Mouse (Mus musculus) cortical plate, adult 2 months (tissue): ENCODE results near the gene Adad1. TPM values are rescaled to one million over a fixed set of nuclear protein-coding genes. Genes with fewer than 3 reads are reported as not detected.

Experiments
- H3K27ac ChIP-seq: fragments of 200-500 bp; 2 replicates; pipeline ENCODE4 v1.5.1; 2012; ENCODE audit warnings: low read length, control low read depth, inconsistent platforms; ENCODE audit not compliant: insufficient read depth
- H3K4me1 ChIP-seq: fragments of 200-500 bp; 2 replicates; pipeline ENCODE4 v1.6.1; 2011; ENCODE audit warnings: low read length; ENCODE audit not compliant: control insufficient read depth, insufficient read depth
- H3K4me3 ChIP-seq: fragments of 200-500 bp; 2 replicates; pipeline ENCODE4 v1.5.1; 2011; ENCODE audit warnings: mild to moderate bottlenecking, low read length, control low read depth; ENCODE audit not compliant: insufficient read depth
- CTCF ChIP-seq: fragments of 200-500 bp; IDR thresholded peaks from 2 replicates; pipeline ENCODE4 v1.5.1; 2011; ENCODE audit warnings: mild to moderate bottlenecking, control low read depth, low read length; ENCODE audit not compliant: insufficient read depth; ENCODE audit errors: extremely low read depth
- POLR2A ChIP-seq: fragments of 200-500 bp; IDR thresholded peaks from 2 replicates; pipeline ENCODE4 v1.6.1; 2011; ENCODE audit warnings: mild to moderate bottlenecking, low read length, control low read depth; ENCODE audit not compliant: insufficient read depth; ENCODE audit errors: extremely low read depth
- polyA plus RNA-seq: library from polyadenylated mRNA; depleted of rRNA; stranded (reverse); fragments of >200 nt; gene quantifications from 2 replicates; pipeline ENCODE4 v1.2.3, GENCODE M21; 2012

Gene Adad1
- polyA plus RNA-seq, 1 experiment = not detected

DNA sequence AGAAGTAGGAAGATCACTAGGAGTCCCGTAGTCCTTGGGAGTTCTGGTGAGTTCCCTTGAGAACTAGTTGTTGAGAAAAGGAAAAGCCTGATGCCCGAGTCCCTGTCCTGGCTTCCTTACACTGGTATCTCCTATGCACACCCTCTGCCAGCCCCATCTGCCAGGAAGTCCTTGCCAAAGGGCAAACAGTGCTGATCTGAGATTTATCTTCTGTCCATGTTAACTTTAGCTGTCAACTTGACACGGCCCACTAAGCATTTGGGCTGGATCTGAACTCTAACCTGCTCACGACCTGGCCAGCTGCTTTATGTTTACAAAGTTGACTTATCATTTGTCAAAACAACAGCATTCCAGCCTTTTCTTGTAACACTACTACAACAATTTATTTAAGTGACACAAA lies 73.9 kb downstream of the Adad1 start:
- Histone ChIP-seq H3K27ac (no peak overlapping the region), H3K4me3 (no peak overlapping the region), H3K4me1 (no peaks in the 10 kb centered on the region)
- no peak for TF ChIP-seq POLR2A
- no peak for TF ChIP-seq CTCF

DNA sequence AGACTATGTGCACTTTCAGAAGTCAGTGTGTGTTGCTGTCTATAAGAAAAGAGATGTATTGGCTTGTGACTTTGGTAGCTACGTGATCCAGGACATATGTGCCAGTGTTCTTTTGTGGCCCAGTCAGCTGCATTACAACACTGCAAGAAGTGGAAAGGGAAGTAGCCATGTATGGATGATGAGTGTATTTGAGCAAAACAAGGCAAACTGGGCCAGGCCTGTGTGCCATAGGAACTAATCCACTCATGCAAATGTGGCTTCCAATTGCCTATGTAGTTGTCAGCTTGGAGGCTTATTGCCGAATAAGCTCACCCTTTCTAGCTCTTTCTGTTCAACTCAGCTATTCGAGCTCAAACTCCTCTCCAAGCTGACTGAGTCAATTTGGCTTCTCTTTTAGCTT lies 75.9 kb downstream of the Adad1 start:
- Histone ChIP-seq H3K4me1 (no peaks in the 10 kb centered on the region), H3K4me3 (no peak overlapping the region), H3K27ac (no peak overlapping the region)
- no peak for TF ChIP-seq CTCF
- TF ChIP-seq POLR2A = no peak

DNA sequence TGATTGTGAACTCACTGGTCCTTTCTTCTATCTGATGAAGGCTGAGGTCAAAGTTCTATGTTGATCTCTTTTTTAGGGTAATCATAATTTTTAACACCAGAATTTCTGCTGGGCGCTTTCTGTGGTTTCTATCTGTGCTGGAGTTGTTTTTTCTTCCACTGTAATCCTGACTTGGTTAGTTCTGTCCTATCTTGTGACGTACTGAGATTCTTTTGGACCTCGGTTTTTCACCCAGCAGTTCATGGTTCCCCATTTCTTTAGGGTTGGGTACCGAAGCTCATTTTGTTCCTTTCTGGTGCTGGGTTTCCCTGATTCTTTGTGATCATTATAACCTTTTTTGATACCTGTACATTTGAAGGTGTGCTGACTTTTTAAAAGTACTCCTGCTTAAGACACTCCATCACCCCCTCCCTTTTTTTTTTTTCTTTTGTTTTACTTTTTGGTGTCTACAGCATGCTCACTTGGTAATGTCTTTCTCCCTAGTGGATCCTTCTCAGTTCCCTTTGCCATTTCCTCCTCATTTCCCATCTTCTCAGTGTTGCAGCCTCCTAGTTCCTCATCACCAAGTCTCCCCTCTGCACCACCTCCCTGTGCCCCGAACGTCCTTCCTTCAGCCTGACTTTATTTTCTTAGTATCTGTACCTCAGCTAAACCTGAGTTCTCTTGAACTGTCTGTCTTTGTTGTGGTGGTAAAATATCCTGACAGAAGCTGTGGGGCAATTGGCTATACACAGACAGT lies 77.0 kb downstream of the Adad1 start:
- no peaks in the 10 kb centered on the region for H3K4me1 ChIP-seq
- no peak for TF ChIP-seq POLR2A
- TF ChIP-seq CTCF = no peak

DNA sequence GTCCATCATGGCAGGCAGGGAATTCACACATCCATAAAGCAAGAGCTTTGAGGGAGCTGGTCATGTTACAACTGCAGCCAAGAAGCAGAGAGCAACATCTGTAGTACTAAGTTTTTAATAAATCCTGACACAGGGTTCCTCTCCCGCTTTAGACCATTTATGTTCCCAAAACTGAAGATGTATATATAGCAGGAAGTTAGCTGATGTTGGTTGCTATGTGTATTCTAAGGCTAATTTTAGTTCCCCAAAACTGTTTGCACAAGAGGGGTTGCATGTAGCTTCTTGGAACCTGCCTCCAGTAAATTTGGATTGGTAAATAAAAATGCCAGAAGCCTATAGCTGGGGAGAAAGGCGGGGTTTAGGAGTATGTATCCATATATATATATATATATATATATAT lies 78.5 kb downstream of the Adad1 start:
- Histone ChIP-seq H3K4me1 (no peaks in the 10 kb centered on the region), H3K27ac (no peak overlapping the region), H3K4me3 (no peak overlapping the region)
- no peak for TF ChIP-seq POLR2A
- TF ChIP-seq CTCF = no peak

More for the DNA sequence above, 77.0 kb downstream of the Adad1 start:
- Histone ChIP-seq H3K27ac (no peak overlapping the region), H3K4me3 (no peak overlapping the region)

DNA sequence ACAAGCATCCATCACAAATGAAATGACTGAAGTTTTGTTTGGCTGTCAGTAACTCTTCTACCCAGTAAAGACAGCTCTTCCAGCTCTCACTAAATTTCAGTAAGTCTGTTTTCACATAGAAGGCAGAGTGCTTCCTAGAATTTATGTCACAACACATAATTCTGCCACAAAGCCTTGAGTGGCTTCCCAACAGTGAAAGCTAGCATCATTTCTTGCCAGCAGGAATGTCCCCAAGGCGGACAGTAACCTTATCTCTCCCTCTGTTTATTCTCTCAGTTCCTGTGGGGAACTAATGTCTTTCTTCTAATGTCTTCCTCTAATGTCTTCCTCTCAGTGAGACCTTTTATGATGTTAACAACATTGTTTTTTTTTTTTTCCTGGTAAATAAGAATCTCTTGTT lies 81.7 kb downstream of the Adad1 start:
- Histone ChIP-seq H3K4me1 (no peaks in the 10 kb centered on the region), H3K4me3 (no peak overlapping the region), H3K27ac (no peak overlapping the region)
- TF ChIP-seq POLR2A = no peak
- no peak for TF ChIP-seq CTCF

DNA sequence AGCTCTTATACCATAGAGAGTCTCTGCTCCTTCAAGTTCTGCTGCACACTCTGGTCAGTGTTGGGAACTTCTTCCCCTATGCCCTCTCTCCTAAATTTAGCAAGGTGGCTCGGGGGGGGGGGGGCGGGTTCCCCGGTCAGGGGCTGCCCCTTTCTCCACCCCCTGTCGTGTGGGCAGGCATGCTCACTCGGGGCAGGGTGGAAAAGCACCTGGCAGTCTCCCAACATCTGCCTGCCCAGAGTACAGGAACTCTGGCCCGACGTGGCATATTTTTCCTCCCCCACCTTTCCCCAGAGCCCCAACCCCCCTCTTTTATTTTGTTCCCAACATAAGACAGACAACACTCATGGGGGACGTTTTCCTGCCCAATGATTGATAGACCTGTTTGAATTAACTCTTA lies 83.1 kb downstream of the Adad1 start:
- no peak overlapping the region for H3K27ac ChIP-seq
- TF ChIP-seq CTCF (no peak), POLR2A (no peak)
- H3K4me3 ChIP-seq = no peak overlapping the region
- no peaks in the 10 kb centered on the region for H3K4me1 ChIP-seq

DNA sequence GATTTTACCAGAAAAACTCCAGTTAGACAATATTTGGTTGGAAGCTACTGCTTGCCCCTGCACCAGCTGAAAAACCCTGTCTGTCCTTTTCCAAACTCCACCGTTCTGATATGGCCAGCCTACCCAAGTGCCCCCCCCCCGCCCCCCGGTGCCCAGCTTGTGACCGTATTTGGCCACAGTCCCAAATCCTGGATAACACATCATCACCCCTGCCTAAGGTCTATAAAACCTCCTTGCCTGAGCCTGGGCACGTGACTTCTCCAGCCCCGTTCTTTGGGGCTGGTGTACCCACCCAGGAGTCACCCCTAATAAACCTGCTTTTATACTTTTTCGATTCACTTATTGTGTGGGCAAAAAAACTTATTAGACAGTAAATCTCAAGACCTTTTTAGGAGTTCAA lies 83.5 kb downstream of the Adad1 start:
- Histone ChIP-seq H3K27ac (no peak overlapping the region), H3K4me3 (no peak overlapping the region), H3K4me1 (no peaks in the 10 kb centered on the region)
- TF ChIP-seq POLR2A = no peak
- TF ChIP-seq CTCF = no peak

DNA sequence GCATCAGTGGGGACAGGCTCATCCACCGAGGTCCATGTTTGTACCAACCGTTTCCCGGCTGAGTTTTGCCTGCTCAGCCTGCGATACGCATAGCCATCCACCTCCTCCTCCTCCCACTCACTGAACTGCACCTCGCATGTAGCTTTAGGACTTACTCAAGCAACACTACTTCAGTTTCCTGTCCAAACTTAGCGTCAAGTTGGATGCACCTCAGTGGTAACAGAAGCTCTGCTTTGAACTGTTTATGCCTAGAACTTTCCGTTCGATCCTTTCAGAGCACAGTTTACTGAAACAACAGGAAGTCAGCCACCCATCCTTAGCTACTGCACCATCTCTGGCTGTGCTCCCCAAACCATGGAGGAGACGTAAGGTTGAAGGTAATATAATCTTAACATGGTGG lies 88.9 kb downstream of the Adad1 start:
- H3K27ac ChIP-seq = no peak overlapping the region
- TF ChIP-seq CTCF (no peak), POLR2A (no peak)
- no peak overlapping the region for H3K4me3 ChIP-seq
- H3K4me1 ChIP-seq = no peaks in the 10 kb centered on the region

DNA sequence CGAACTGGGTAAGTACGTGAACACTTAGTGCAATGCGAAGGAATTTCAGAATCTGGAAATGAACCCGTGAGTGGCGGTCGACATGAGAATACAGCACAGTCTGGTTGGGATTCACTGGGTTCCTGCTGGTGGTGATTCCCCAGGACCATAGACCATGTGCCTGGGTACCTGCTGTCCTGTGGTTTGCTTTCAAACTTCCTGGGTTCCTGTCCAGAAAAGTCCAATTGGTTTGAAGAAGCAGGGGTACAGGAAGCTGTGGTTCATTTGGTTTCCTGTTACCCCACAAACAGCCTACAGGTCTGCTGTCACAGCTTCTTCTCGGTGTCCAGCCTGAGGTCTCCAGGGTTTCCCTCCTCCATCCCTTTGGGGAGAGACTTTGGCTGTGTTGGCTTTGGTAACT lies 89.7 kb downstream of the Adad1 start:
- no peak for TF ChIP-seq POLR2A
- no peak for TF ChIP-seq CTCF
- Histone ChIP-seq H3K4me3 (no peak overlapping the region), H3K4me1 (no peaks in the 10 kb centered on the region), H3K27ac (no peak overlapping the region)

DNA sequence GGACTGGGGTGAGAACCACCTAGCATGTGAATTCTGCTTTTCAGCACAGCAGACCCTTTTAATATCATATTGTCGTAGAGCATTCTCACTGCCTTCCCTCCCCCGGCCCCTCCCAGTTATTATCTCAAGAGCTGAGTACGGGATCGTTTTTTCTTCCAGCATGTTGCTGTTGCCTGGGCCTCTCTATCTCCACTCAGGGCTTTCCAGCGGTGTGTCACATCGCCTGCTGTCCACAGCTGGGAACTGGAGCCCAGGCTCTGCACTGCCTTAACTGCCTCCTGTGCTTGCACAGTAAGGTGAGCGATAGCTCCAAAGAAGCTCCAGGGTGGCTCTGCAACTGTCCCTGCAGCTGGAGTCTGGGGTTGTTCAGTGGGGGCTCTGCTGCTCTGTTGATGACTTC lies 91.1 kb downstream of the Adad1 start:
- Histone ChIP-seq H3K27ac (no peak overlapping the region), H3K4me1 (no peaks in the 10 kb centered on the region), H3K4me3 (no peak overlapping the region)
- TF ChIP-seq CTCF = no peak
- TF ChIP-seq POLR2A = no peak

DNA sequence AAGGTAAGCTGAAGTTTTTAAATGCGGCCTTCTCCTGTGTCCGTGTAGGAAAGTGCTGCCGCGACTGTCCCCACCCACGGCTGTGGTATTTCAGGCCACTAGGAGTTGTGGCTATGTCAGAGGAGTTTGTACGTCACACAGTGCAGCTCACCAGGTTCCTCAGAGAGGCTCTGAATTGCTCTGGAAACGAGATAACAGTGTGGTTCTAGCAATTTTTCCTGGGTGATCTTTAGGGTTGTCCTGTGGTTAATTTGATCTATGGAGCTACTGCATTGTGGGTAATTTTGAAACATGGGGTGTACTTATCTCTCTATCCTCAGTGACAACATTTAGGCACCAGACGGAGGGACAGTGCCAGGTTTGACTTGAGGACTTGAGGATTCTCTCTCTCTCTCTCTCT lies 93.8 kb downstream of the Adad1 start:
- H3K4me3 ChIP-seq = no peak overlapping the region
- no peak overlapping the region for H3K27ac ChIP-seq
- no peaks in the 10 kb centered on the region; the same call in 1 of the 2 replicates for H3K4me1 ChIP-seq
- no peak for TF ChIP-seq CTCF
- no peak for TF ChIP-seq POLR2A

DNA sequence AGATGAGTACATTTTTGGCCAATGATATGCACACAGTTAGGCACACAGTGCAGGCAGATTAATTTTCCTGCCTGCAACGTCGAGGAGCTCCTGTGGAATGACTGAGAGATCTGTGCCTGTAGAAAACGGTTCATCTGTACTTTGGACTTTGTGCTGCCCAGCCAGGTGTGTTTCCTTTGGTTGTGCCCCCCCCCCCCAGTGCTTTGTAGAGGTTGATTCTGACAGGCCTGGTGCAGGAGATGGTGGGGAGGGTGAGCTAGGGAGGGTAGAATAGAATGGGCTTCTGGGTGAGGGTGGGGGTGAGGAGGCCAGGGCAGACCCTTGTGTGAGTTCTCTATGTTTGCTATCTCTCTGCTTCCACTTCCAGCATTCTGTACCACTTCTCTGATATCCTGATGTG lies 94.9 kb downstream of the Adad1 start:
- Histone ChIP-seq H3K27ac (no peak overlapping the region), H3K4me3 (no peak overlapping the region), H3K4me1 (no peaks in the 10 kb centered on the region; the same call in 1 of the 2 replicates)
- TF ChIP-seq CTCF (no peak), POLR2A (no peak)
